Mouse (Mus musculus): Measurements from ENCODE around the gene Prune1.
A peak's percentile ranks its signal among the peaks of the same experiment; 100 is the strongest.

DNA sequence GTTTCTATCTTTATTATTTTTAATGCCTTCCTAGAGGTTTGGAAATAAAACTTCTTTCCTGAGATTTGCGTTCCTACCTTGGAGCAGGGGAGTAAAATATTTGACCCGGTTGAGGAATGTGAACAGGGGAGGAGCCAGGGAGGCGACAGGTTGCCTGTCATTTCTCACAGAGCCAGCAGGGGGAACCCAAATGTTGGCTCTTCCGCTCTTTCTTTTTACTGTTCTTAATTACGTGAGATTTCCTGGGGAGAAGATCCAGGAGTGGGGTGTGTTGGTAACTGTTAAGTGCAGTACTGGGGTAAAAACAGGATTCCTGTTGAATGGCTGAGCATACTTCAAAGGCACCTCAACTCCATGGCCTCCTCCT lies 14.2 kb upstream of the Prune1 start:
- TF ChIP-seq CTCF (IDR thresholded peaks at IDR 0.05; ENCODE audit: insufficient read depth, low read length) (peak; percentile 71), POLR2A (IDR thresholded peaks at IDR 0.05; ENCODE audit: borderline replicate concordance, extremely low read depth, low read depth, low read length) (no peak)

Data from lung, adult 2 months (tissue).